Mouse (Mus musculus): ENCODE measurements around the gene Gas2l2. TPM values are rescaled to one million over a fixed set of nuclear protein-coding genes. Genes with fewer than 3 reads are reported as not detected.

Gene Gas2l2
- polyA plus RNA-seq, 1 experiment from 2014 or later: 0.18 TPM

DNA sequence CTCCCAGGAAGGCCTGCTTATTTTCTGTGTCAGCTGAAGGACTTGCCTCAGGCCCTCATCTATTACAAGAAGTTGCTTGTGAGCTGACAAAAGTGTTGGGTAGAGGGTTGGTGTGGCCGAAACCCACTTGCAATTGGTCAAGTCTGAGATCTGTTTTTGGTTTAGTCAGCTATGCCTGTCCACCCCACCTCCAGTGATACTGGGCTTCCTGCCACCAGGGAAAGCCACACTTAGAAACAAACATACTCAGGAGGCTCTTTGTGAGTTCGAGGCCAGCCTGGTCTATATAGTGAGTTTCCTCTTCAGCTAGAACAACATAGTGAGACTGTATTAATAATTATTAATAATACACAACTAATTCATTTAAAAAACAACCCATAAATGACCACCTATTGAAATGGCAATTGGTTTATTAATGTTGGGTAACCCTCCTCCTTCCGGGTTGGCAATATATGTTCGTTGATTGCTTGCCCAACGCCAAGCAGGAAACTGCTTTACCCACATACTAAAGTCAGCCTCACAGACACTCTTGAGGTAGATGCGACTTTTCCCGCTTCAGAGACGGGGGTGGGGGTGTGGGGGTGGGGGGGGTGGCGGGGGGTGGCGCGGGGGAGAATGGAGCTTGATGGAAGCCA is 10.3 kb upstream of the Gas2l2 start:
- Histone ChIP-seq H3K27ac (replicated peaks; ENCODE audit: low read depth, low read length) (no peak overlapping the region), H3K27me3 (ENCODE audit: control insufficient read depth, insufficient read depth, low read length) (peaks cover 35% of the 10 kb centered on the region), H3K9ac (replicated peaks; ENCODE audit: low read length) (peak overlapping the region; percentile 57; the same call in 1 of the 2 replicates), H3K4me3 (replicated peaks; ENCODE audit: low read depth, low read length) (peak overlapping the region; percentile 59), H3K4me2 (ENCODE audit: low read length) (peak overlapping the region; percentile 78), H3K36me3 (ENCODE audit: control insufficient read depth, insufficient read depth, low read length) (no peaks in the 10 kb centered on the region), H3K9me3 (ENCODE audit: control insufficient read depth, low read length) (no peaks in the 10 kb centered on the region), H3K4me1 (ENCODE audit: control insufficient read depth, insufficient read depth, low read length) (no peaks in the 10 kb centered on the region)
- WGBS: 35% methylated on average over 11 of the region's 11 CpGs
- DNase-seq: no peak
- no peak for ATAC-seq (ENCODE audit: low FRiP score, low TSS enrichment)

GRCm38 (mm10) chr11:83437377-83437776 is 8.1 kb upstream of the Gas2l2 start, which contains the start of gene 1700020L24Rik:
Gene 1700020L24Rik, plus strand, starts transcription at chr11:83437677.
- Histone ChIP-seq H3K4me2 (ENCODE audit: low read length) (no peak within 1 kb of the TSS), H3K9ac (replicated peaks; ENCODE audit: low read length) (no peak within 1 kb of the TSS), H3K9me3 (ENCODE audit: control insufficient read depth, low read length) (no peaks in the 10 kb centered on the region), H3K4me3 (replicated peaks; ENCODE audit: low read depth, low read length) (no peak within 1 kb of the TSS), H3K27me3 (ENCODE audit: control insufficient read depth, insufficient read depth, low read length) (peaks cover 16% of the 10 kb centered on the region), H3K36me3 (ENCODE audit: control insufficient read depth, insufficient read depth, low read length) (no peaks in the 10 kb centered on the region), H3K27ac (replicated peaks; ENCODE audit: low read depth, low read length) (no peak within 1 kb of the TSS), H3K4me1 (ENCODE audit: control insufficient read depth, insufficient read depth, low read length) (no peaks in the 10 kb centered on the region)
- ATAC-seq (ENCODE audit: low FRiP score, low TSS enrichment): no peak
- no peak for DNase-seq
- whole genome bisulfite sequencing: 83% methylated on average over 1 of the region's 1 CpGs

DNA sequence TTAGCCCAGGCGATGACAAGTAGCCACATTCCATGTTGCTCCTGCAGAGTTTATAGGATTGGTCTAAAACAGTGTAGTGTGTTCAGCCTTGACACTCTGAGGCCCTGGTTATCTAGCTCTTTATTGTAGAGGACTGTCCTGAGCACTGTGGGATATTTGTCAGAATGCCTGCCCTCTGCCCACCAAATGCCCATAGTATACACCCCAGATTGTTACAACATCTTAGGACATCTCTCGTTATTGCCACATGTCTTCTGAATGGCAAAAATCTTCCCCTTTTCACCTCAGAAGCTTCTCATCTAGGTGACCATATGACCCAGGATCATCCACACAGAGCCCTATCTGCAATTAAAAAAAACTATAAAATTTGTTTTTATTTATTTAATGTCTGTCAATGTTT is 3.3 kb upstream of the Gas2l2 start:
- H3K36me3 ChIP-seq (ENCODE audit: control insufficient read depth, insufficient read depth, low read length): no peaks in the 10 kb centered on the region
- H3K27ac ChIP-seq (replicated peaks; ENCODE audit: low read depth, low read length): no peak overlapping the region
- H3K4me1 ChIP-seq (ENCODE audit: control insufficient read depth, insufficient read depth, low read length): no peaks in the 10 kb centered on the region
- DNase-seq (no peak), ATAC-seq (ENCODE audit: low FRiP score, low TSS enrichment) (no peak)
- H3K27me3 ChIP-seq (ENCODE audit: control insufficient read depth, insufficient read depth, low read length): no peaks in the 10 kb centered on the region
- H3K9me3 ChIP-seq (ENCODE audit: control insufficient read depth, low read length): no peaks in the 10 kb centered on the region
- no peak overlapping the region for H3K4me3 ChIP-seq (replicated peaks; ENCODE audit: low read depth, low read length)
- H3K9ac ChIP-seq (replicated peaks; ENCODE audit: low read length): no peak overlapping the region
- no peak overlapping the region for H3K4me2 ChIP-seq (ENCODE audit: low read length)
- 79% methylated on average over 2 of the region's 2 CpGs for WGBS

- no peak for ATAC-seq (ENCODE audit: low FRiP score, low TSS enrichment)
Measured at GRCm38 (mm10) chr11:83426964-83427363, 2.3 kb downstream of the Gas2l2 start.

GRCm38 (mm10) chr11:83424681-83425080 is 4.6 kb downstream of the Gas2l2 start:
- ATAC-seq (ENCODE audit: low FRiP score, low TSS enrichment) (peak; percentile 53; the same call in 1 of the 2 replicates), DNase-seq (peak; percentile 89)
- Histone ChIP-seq H3K9me3 (ENCODE audit: control insufficient read depth, low read length) (no peaks in the 10 kb centered on the region), H3K36me3 (ENCODE audit: control insufficient read depth, insufficient read depth, low read length) (no peaks in the 10 kb centered on the region), H3K4me2 (ENCODE audit: low read length) (no peak overlapping the region), H3K4me3 (replicated peaks; ENCODE audit: low read depth, low read length) (no peak overlapping the region), H3K4me1 (ENCODE audit: control insufficient read depth, insufficient read depth, low read length) (no peaks in the 10 kb centered on the region), H3K27me3 (ENCODE audit: control insufficient read depth, insufficient read depth, low read length) (peaks cover 18% of the 10 kb centered on the region), H3K27ac (replicated peaks; ENCODE audit: low read depth, low read length) (no peak overlapping the region), H3K9ac (replicated peaks; ENCODE audit: low read length) (no peak overlapping the region)
- 8% methylated on average over 8 of the region's 8 CpGs for WGBS

More at GRCm38 (mm10) chr11:83426964-83427363, 2.3 kb downstream of the Gas2l2 start:
- Histone ChIP-seq H3K9me3 (ENCODE audit: control insufficient read depth, low read length) (no peaks in the 10 kb centered on the region), H3K9ac (replicated peaks; ENCODE audit: low read length) (no peak overlapping the region), H3K4me1 (ENCODE audit: control insufficient read depth, insufficient read depth, low read length) (no peaks in the 10 kb centered on the region), H3K4me2 (ENCODE audit: low read length) (no peak overlapping the region), H3K27me3 (ENCODE audit: control insufficient read depth, insufficient read depth, low read length) (peaks cover 9% of the 10 kb centered on the region; the same call in 1 of the 2 replicates), H3K4me3 (replicated peaks; ENCODE audit: low read depth, low read length) (no peak overlapping the region), H3K27ac (replicated peaks; ENCODE audit: low read depth, low read length) (no peak overlapping the region), H3K36me3 (ENCODE audit: control insufficient read depth, insufficient read depth, low read length) (no peaks in the 10 kb centered on the region)
- WGBS: 55% methylated on average over 17 of the region's 17 CpGs
- no peak for DNase-seq

DNA sequence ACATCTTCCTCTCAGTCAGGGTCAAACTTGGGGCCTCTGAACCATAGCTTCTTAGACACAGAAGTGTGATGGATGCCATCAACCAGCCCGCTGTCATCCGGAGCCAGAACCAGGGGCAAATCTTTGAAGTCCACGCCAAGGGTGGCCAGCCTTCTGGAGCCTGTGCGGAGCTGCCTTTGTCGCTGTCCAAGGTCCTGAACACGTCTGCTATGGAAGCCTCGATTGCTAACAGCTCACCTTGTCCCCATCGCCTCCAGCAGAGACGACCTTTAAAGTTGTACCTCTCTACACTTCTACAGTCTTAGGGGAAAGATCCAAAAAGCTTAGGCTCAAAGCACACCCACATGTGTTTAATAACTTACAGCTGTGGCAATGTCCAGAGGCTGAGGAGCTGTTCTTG is 8.0 kb downstream of the Gas2l2 start:
- ATAC-seq (ENCODE audit: low FRiP score, low TSS enrichment): no peak
- Histone ChIP-seq H3K4me1 (ENCODE audit: control insufficient read depth, insufficient read depth, low read length) (peaks cover 4% of the 10 kb centered on the region), H3K4me3 (replicated peaks; ENCODE audit: low read depth, low read length) (no peak overlapping the region), H3K36me3 (ENCODE audit: control insufficient read depth, insufficient read depth, low read length) (no peaks in the 10 kb centered on the region), H3K9me3 (ENCODE audit: control insufficient read depth, low read length) (no peaks in the 10 kb centered on the region), H3K4me2 (ENCODE audit: low read length) (no peak overlapping the region), H3K9ac (replicated peaks; ENCODE audit: low read length) (no peak overlapping the region), H3K27ac (replicated peaks; ENCODE audit: low read depth, low read length) (no peak overlapping the region), H3K27me3 (ENCODE audit: control insufficient read depth, insufficient read depth, low read length) (peaks cover 27% of the 10 kb centered on the region)
- DNase-seq: peak; percentile 70
- 5% methylated on average over 9 of the region's 9 CpGs for WGBS

DNA sequence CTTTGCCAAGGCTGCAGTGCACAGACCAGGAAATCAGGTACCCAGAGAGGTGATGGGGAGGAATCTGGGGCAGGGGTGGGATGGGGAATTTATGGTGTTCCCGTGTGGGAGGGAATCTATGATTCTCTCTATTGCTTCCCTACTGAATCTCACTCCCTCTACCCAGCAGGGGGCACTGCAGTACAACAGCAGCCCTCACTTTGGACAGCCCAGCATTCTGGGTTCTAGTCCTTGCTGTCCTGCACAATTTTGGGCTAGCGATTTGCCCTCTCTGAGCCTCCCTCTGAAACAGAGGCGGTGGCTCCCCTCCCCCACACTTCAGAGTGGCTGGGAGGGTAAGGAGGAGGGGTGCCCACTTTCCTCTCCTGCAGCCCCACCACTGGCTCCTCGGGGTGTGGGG is 8.9 kb downstream of the Gas2l2 start:
- ATAC-seq (ENCODE audit: low FRiP score, low TSS enrichment) (no peak), DNase-seq (peak; percentile 48)
- Histone ChIP-seq H3K27ac (replicated peaks; ENCODE audit: low read depth, low read length) (no peak overlapping the region), H3K27me3 (ENCODE audit: control insufficient read depth, insufficient read depth, low read length) (peaks cover 27% of the 10 kb centered on the region), H3K4me2 (ENCODE audit: low read length) (no peak overlapping the region), H3K4me1 (ENCODE audit: control insufficient read depth, insufficient read depth, low read length) (peaks cover 4% of the 10 kb centered on the region), H3K9me3 (ENCODE audit: control insufficient read depth, low read length) (no peaks in the 10 kb centered on the region), H3K9ac (replicated peaks; ENCODE audit: low read length) (no peak overlapping the region), H3K36me3 (ENCODE audit: control insufficient read depth, insufficient read depth, low read length) (no peaks in the 10 kb centered on the region), H3K4me3 (replicated peaks; ENCODE audit: low read depth, low read length) (no peak overlapping the region)
- 38% methylated on average over 4 of the region's 4 CpGs for WGBS

GRCm38 (mm10) chr11:83418566-83418965 is 10.7 kb downstream of the Gas2l2 start:
- WGBS: 6% methylated on average over 38 of the region's 38 CpGs
- H3K9ac ChIP-seq (replicated peaks; ENCODE audit: low read length): no peak overlapping the region
- H3K27me3 ChIP-seq (ENCODE audit: control insufficient read depth, insufficient read depth, low read length): peaks cover 27% of the 10 kb centered on the region

DNA sequence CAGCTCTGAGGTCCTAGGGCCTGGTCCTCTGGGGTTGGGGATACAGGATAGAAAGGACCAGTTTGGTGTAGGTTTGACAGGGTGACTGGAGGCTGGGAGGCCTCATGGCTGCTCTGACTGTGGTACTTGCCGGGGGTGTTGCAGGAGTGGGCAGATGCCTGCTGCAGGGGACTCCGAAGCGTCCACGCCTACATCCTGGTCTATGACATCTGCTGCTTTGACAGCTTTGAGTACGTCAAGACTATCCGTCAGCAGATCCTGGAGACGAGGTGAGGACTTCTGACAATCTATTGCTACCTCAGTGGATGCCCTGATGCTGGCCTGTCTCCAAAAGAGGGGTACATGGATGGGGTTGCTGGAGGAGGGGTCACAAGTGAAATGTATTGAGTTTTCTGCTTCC is 11.5 kb downstream of the Gas2l2 start:
- Histone ChIP-seq H3K27me3 (ENCODE audit: control insufficient read depth, insufficient read depth, low read length) (peaks cover 27% of the 10 kb centered on the region), H3K9me3 (ENCODE audit: control insufficient read depth, low read length) (no peaks in the 10 kb centered on the region), H3K4me2 (ENCODE audit: low read length) (no peak overlapping the region), H3K4me1 (ENCODE audit: control insufficient read depth, insufficient read depth, low read length) (peaks cover 4% of the 10 kb centered on the region), H3K9ac (replicated peaks; ENCODE audit: low read length) (no peak overlapping the region), H3K27ac (replicated peaks; ENCODE audit: low read depth, low read length) (no peak overlapping the region), H3K4me3 (replicated peaks; ENCODE audit: low read depth, low read length) (no peak overlapping the region), H3K36me3 (ENCODE audit: control insufficient read depth, insufficient read depth, low read length) (no peaks in the 10 kb centered on the region)
- 84% methylated on average over 7 of the region's 7 CpGs for WGBS
- DNase-seq (no peak), ATAC-seq (ENCODE audit: low FRiP score, low TSS enrichment) (no peak)

More at GRCm38 (mm10) chr11:83418566-83418965, 10.7 kb downstream of the Gas2l2 start:
- peak overlapping the region; percentile 45 for H3K4me2 ChIP-seq (ENCODE audit: low read length)
- ATAC-seq (ENCODE audit: low FRiP score, low TSS enrichment): no peak; the same call in 1 of the 2 replicates
- H3K4me1 ChIP-seq (ENCODE audit: control insufficient read depth, insufficient read depth, low read length): peaks cover 4% of the 10 kb centered on the region
- peak; percentile 77 for DNase-seq
- no peaks in the 10 kb centered on the region for H3K36me3 ChIP-seq (ENCODE audit: control insufficient read depth, insufficient read depth, low read length)
- H3K9me3 ChIP-seq (ENCODE audit: control insufficient read depth, low read length): no peaks in the 10 kb centered on the region
- H3K4me3 ChIP-seq (replicated peaks; ENCODE audit: low read depth, low read length): peak overlapping the region; percentile 9; the same call in 1 of the 2 replicates
- H3K27ac ChIP-seq (replicated peaks; ENCODE audit: low read depth, low read length): no peak overlapping the region
